Mouse (Mus musculus): ENCODE results near the gene Dnah7c.

DNA sequence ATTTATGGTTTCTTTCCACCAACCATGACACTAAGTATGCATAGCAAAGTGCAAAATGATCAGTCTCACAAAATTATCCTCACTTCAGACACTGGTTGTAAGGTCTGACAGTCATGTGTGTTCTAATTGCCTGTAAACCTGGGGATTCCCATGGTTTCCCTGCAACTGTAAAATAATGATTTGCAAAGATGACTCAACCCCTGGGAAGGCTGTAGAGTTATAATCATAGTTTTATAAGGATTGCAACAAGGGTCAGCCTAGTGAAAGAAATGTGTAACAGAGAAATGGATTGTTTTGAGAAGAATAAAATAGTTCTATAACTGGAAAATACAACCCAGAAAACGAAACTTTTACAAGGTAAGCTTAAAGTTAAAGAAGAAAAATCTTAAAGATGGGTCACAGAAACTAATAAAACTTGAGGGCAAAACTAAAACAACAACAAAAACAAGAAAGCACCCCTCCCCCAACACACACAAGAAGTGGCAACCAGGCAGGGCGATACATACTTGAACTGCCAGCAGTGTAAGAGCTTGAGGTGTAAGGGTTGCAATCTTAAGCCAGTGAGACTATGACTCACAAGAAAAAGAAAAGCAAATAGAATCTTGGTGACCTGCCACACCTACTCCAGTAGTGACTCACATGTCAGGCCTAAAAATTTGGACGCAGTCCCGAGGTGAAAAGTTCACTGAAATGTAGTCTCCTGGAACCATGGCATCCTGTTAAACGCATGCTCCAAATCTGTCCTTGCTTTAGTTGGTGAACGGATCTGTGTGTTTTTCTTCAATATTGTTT lies 16.9 kb upstream of the Dnah7c start:
- TF ChIP-seq CTCF (IDR thresholded peaks at IDR 0.05; ENCODE audit: insufficient read depth, low read length): no peak
- TF ChIP-seq POLR2A (IDR thresholded peaks at IDR 0.05; ENCODE audit: borderline replicate concordance, extremely low read depth, low read depth, low read length): no peak
